Mouse (Mus musculus): Measurements from ENCODE around the gene Slc13a2. TPM values are rescaled to one million over a fixed set of nuclear protein-coding genes. Genes with fewer than 3 reads are reported as not detected.

Gene Slc13a2
- 0.10 TPM in 1 of 2 replicates, not detected in the other for polyA plus RNA-seq (2015; fragmentation: Nextera tagmentation; extraction: Ambion mirVana)

DNA sequence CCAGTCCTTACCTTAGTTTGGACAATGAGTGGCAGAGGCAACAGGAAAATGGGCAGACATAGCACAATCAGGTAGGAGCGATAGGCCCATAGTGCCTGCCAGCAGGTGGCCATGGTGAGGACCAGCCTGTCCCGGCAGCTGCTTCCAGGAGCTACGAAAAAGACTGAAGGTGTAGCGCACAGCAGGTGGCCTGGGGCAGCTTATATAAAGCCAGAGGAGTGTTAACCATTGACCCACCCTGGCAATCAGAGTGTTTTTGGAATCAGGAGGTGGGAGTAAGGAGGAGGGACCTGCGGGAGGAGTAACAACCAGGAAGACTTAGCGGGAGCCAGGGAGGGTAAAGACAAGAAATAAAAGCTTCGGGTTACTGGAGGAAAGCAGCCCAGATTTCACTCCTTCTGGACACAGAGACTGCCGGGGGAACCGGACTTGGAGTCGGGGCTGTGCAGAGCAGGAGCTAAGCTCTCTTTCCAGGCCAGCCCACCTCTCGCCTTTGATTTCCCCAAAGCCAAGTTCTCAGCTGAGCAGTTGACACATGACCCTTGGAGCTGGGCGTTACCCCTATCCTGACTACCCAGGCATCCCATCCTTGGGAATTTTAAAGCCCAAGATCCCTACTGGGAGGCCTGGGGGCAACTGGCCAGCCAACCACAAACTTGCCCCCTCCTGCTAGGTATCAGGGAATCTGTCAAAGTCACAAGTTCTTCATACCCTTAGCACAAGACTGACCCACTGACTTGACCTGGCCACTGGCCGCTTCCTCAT is at the start of gene Slc13a2:
Gene Slc13a2, minus strand, starts transcription at position 163 of the 765 bp plus-strand sequence.
- Histone ChIP-seq H3K4me1 (no peaks in the 10 kb centered on the region), H3K27ac (no peak within 1 kb of the TSS), H3K4me2 (no peak within 1 kb of the TSS), H3K9ac (no peak within 1 kb of the TSS), H3K4me3 (no peak within 1 kb of the TSS), H3K9me3 (no peaks in the 10 kb centered on the region), H3K27me3 (no peaks in the 10 kb centered on the region), H3K36me3 (no peaks in the 10 kb centered on the region)
- ATAC-seq (ENCODE audit: insufficient number of reproducible peaks, low FRiP score, low TSS enrichment, low read depth), result no peak
- WGBS, result 15% methylated on average over 13 of the region's 13 CpGs

DNA sequence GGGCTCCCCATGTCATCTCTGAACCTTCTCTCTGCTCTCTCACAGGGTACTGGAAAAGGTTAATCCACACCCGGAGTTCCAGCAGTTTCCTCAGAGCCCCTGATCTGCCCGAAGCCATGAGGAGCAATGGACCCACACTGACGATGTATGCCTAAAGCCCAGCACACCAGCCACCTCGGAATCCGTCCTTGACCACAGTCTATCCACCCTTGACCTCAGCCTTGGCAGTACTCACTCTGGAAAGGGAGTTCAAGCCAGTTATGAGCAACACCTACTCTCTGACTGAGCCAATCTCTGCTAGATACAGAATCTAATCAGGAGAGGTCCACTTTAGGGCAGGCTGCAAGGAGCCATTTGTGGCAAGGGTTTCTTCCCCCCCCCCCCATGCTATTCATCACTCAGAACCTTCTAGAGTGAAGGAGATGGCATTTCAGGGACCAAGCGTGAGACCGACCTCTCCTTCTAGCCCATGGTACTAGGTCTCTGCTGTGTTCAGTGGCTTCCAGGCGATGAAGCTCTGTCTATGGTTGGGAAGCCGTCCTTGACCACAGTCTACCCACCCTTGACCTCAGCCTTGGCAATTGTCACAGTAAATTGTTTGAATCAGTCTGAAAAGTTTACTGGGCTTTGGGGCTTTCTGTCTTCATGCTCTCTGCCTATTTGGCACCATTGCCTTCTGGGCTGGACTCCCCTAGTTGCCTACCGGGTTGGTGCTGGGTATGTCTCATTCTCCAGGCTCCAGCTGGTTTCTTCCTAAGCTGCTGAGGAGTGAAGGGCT is 49.5 kb upstream of the Slc13a2 start:
- no peaks in the 10 kb centered on the region for H3K9me3 ChIP-seq
- H3K4me2 ChIP-seq, result no peak overlapping the region
- H3K36me3 ChIP-seq, result peaks cover 14% of the 10 kb centered on the region; the same call in 1 of the 2 replicates
- ATAC-seq (ENCODE audit: insufficient number of reproducible peaks, low FRiP score, low TSS enrichment, low read depth), result no peak
- peaks cover 5% of the 10 kb centered on the region for H3K4me1 ChIP-seq
- H3K4me3 ChIP-seq, result no peak overlapping the region
- no peaks in the 10 kb centered on the region for H3K27me3 ChIP-seq
- WGBS, result 89% methylated on average over 10 of the region's 10 CpGs
- H3K9ac ChIP-seq, result no peak overlapping the region
- H3K27ac ChIP-seq, result no peak overlapping the region

DNA sequence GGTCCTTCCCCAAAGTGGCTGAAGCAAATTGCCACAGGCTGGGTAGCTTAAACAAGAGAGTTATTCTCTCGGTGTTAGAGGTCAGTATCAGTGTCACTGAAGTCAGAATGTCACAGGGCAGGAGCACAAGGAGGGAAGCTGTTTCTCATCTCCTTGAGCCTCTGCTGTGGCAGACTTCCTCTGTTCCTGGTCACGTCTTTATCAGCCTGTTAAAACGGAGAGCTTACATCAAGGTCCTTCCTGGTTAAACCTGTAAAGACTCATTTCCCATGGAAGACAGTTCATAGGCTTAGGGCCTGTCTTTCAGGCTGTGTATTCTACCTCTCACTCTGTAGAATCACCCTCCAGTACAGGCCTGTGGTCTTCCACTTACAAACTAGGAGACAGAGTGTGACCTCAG is 45.9 kb upstream of the Slc13a2 start:
- H3K36me3 ChIP-seq, result peaks cover 14% of the 10 kb centered on the region; the same call in 1 of the 2 replicates
- H3K4me3 ChIP-seq, result no peak overlapping the region
- no peak overlapping the region for H3K4me2 ChIP-seq
- no peak for ATAC-seq (ENCODE audit: insufficient number of reproducible peaks, low FRiP score, low TSS enrichment, low read depth)
- no peaks in the 10 kb centered on the region for H3K27me3 ChIP-seq
- H3K27ac ChIP-seq, result peak overlapping the region; percentile 22; the same call in 1 of the 2 replicates
- H3K9ac ChIP-seq, result no peak overlapping the region
- no peaks in the 10 kb centered on the region for H3K9me3 ChIP-seq
- 57% methylated on average over 3 of the region's 3 CpGs for whole genome bisulfite sequencing
- H3K4me1 ChIP-seq, result peaks cover 17% of the 10 kb centered on the region

DNA sequence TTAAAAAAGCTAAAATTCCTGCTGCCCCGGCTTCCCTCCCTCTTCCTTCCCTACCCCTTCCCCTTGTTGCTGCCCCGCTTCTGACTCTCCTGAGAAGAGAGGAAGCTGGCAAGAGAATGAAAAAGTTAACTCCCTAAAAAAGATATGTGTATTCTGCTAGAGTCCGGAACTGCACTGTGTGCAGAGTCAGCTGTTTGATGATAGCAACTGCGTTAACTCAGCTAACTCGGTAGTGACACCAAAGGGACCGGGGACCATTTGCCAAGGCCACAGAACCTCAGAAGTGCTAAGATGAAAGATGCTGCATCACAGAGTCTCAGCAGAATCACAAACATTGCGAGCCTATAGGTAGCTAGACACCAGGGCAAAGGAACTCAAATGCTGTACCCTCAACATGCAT is 45.5 kb upstream of the Slc13a2 start:
- no peak for ATAC-seq (ENCODE audit: insufficient number of reproducible peaks, low FRiP score, low TSS enrichment, low read depth)
- Histone ChIP-seq H3K27me3 (no peaks in the 10 kb centered on the region), H3K4me2 (no peak overlapping the region), H3K36me3 (peaks cover 14% of the 10 kb centered on the region; the same call in 1 of the 2 replicates), H3K27ac (no peak overlapping the region), H3K9ac (no peak overlapping the region), H3K4me3 (no peak overlapping the region), H3K4me1 (peaks cover 17% of the 10 kb centered on the region), H3K9me3 (no peaks in the 10 kb centered on the region)
- WGBS, result 68% methylated on average over 7 of the region's 7 CpGs

- peak overlapping the region; percentile 52; the same call in 1 of the 2 replicates for H3K9ac ChIP-seq
Measured at GRCm38 (mm10) chr11:78466242-78466912, 44.4 kb upstream of the Slc13a2 start.

DNA sequence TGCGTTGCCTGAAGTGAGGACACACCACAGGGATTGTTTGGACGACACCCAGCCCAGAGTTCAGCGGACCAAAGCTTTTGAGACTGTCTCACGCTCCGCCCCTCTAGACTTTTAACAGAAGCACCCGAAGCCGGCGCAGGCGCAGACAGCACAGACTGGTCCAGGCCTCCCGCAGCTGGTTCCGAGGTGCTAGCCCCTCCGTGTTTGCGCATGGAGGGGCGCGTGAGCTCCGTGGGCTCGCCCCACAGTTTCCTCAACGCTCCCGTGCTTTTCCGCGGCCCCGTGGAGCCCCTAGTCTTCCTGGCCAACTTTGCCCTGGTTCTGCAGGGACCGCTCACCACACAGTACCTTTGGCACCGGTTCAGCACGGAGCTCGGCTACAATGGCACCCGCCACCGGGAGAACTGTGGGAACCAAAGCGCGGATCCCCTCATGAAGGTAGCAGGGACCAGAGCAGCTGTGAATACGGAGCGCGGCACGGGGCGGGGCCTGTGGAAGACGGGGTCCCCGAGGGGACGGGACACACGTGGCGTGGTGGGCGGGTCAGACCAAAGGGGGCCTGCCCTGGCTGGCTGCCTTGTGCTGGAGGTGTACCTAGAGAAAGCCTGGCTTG is 43.7 kb upstream of the Slc13a2 start, which contains the start of gene Slc46a1:
Gene Slc46a1, plus strand, starts transcription at position 130 of the 613 bp plus-strand sequence.
- Histone ChIP-seq H3K9ac (peak within 1 kb of the TSS; percentile 52), H3K27ac (peak within 1 kb of the TSS; percentile 94), H3K4me1 (peaks cover 17% of the 10 kb centered on the region), H3K9me3 (no peaks in the 10 kb centered on the region), H3K4me2 (peak within 1 kb of the TSS; percentile 76), H3K4me3 (peak within 1 kb of the TSS; percentile 67), H3K36me3 (peaks cover 3% of the 10 kb centered on the region; the same call in 1 of the 2 replicates), H3K27me3 (no peaks in the 10 kb centered on the region)
- peak; percentile 94 for ATAC-seq (ENCODE audit: insufficient number of reproducible peaks, low FRiP score, low TSS enrichment, low read depth)
- WGBS, result under 1% methylated on average over 41 of the region's 41 CpGs

More at GRCm38 (mm10) chr11:78466242-78466912, 44.4 kb upstream of the Slc13a2 start:
- Histone ChIP-seq H3K27me3 (no peaks in the 10 kb centered on the region), H3K9me3 (no peaks in the 10 kb centered on the region), H3K27ac (peak overlapping the region; percentile 94), H3K36me3 (peaks cover 9% of the 10 kb centered on the region; the same call in 1 of the 2 replicates), H3K4me2 (peak overlapping the region; percentile 76), H3K4me3 (peak overlapping the region; percentile 67), H3K4me1 (peaks cover 17% of the 10 kb centered on the region)
- ATAC-seq (ENCODE audit: insufficient number of reproducible peaks, low FRiP score, low TSS enrichment, low read depth), result peak; percentile 15; the same call in 1 of the 2 replicates
- 71% methylated on average over 23 of the region's 23 CpGs for WGBS

GRCm38 (mm10) chr11:78465116-78465515 is 43.1 kb upstream of the Slc13a2 start:
- Histone ChIP-seq H3K4me3 (peak overlapping the region; percentile 67), H3K9ac (peak overlapping the region; percentile 52; the same call in 1 of the 2 replicates), H3K4me1 (peaks cover 17% of the 10 kb centered on the region), H3K4me2 (peak overlapping the region; percentile 76), H3K9me3 (no peaks in the 10 kb centered on the region), H3K27ac (peak overlapping the region; percentile 94), H3K36me3 (0 out of 2 replicates have a peak, but pooled peaks cover 2% of the 10 kb centered on the region), H3K27me3 (no peaks in the 10 kb centered on the region)
- ATAC-seq (ENCODE audit: insufficient number of reproducible peaks, low FRiP score, low TSS enrichment, low read depth), result no peak
- WGBS, result 31% methylated on average over 9 of the region's 9 CpGs

DNA sequence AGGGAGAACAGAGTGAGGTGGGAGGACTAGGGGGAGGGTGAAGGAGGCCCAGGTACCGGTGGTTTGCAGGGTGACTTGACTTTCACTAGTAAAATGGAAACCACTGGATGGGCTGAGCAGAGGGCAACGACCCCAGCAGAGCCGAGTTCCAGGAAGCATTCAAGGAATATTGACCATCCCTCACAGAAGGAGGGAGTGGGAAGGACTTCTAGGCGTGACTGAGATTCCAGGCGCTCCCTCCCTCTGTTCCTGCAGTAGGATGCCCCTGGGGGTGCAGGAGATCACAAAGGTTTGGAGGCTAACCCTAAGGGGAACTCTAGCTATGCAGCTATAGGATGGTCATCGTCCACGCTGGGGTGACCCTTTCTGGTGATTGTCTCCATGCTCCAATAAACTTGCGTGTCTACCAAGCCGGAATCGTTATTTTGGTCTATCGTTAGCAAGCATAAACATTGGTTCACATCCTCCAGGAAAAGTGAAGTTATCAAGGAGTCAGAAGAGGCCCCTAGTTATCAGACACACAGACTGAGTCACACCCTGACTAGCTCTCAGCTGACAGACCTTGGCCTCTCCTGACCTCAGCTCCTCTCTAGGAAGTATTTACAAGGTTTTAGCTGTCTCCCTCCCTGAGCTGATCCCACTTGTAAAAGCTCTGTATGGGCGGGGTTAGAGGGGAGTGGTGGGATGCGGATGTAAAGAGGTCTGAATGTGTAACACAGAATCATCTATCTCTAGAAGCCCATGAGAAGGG is 41.4 kb upstream of the Slc13a2 start:
- no peak overlapping the region for H3K4me2 ChIP-seq
- no peak overlapping the region for H3K9ac ChIP-seq
- peaks cover 17% of the 10 kb centered on the region for H3K4me1 ChIP-seq
- no peak overlapping the region for H3K27ac ChIP-seq
- H3K36me3 ChIP-seq, result no peaks in the 10 kb centered on the region
- 48% methylated on average over 13 of the region's 13 CpGs for WGBS
- H3K27me3 ChIP-seq, result no peaks in the 10 kb centered on the region
- H3K4me3 ChIP-seq, result no peak overlapping the region
- no peaks in the 10 kb centered on the region for H3K9me3 ChIP-seq
- ATAC-seq (ENCODE audit: insufficient number of reproducible peaks, low FRiP score, low TSS enrichment, low read depth), result no peak

- no peak overlapping the region for H3K4me3 ChIP-seq
- H3K9me3 ChIP-seq, result no peaks in the 10 kb centered on the region
- no peak overlapping the region for H3K4me2 ChIP-seq
- H3K9ac ChIP-seq, result no peak overlapping the region
- H3K4me1 ChIP-seq, result peaks cover 17% of the 10 kb centered on the region
- no peaks in the 10 kb centered on the region for H3K36me3 ChIP-seq
- H3K27me3 ChIP-seq, result no peaks in the 10 kb centered on the region
- ATAC-seq (ENCODE audit: insufficient number of reproducible peaks, low FRiP score, low TSS enrichment, low read depth), result no peak
- H3K27ac ChIP-seq, result no peak overlapping the region
- 58% methylated on average over 5 of the region's 5 CpGs for WGBS
Measured at GRCm38 (mm10) chr11:78462669-78463068, 40.7 kb upstream of the Slc13a2 start.

GRCm38 (mm10) chr11:78461894-78462293 is 39.9 kb upstream of the Slc13a2 start:
- ATAC-seq (ENCODE audit: insufficient number of reproducible peaks, low FRiP score, low TSS enrichment, low read depth), result no peak
- Histone ChIP-seq H3K36me3 (no peaks in the 10 kb centered on the region), H3K4me2 (no peak overlapping the region), H3K4me3 (no peak overlapping the region), H3K27me3 (no peaks in the 10 kb centered on the region), H3K9ac (no peak overlapping the region), H3K4me1 (peaks cover 16% of the 10 kb centered on the region), H3K9me3 (no peaks in the 10 kb centered on the region), H3K27ac (no peak overlapping the region)
- WGBS, result 63% methylated on average over 1 of the region's 1 CpGs

All from limb, embryonic 15.5 days (tissue).